Mouse (Mus musculus): ENCODE measurements around the gene Rcsd1. TPM values are rescaled to one million over a fixed set of nuclear protein-coding genes. Genes with fewer than 3 reads are reported as not detected.

Gene Rcsd1
- total and polyA plus RNA-seq, 3 experiments, result 22.7 to 81.1 (median 35.7) TPM

DNA sequence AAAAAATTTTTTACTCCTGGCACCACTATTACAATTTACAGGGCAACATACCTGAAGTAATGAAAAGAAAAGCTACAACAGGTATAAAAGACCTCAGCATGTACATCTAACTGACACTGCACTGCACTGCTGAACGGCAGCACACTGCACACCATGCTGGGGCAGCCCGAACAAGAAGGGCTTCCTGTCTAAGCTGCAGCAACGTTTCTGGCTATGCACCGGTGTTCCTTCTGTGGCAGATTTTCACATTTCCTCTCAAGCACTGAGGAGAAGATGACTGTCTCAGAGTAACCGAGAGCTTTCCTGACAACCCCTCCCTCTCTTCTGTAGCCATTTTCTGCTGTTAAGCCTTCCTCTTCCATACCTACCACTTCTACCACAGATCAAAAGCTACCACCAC, 96.8 kb downstream of the Rcsd1 start:
- Histone ChIP-seq H3K4me1 (ENCODE audit: control insufficient read depth in 1 of 2, insufficient read depth in 2 of 2) (peaks cover 3 to 26% of the 10 kb centered on the region in 2 experiments; a peak in 3 of 4 replicates), H3K9me3 (replicated peaks; ENCODE audit: low read length) (no peaks in the 10 kb centered on the region), H3K27ac (ENCODE audit: insufficient read depth, low read depth) (no peak overlapping the region), H3K4me2 (ENCODE audit: insufficient read depth, low read depth, poor library complexity, severe bottlenecking) (no peak overlapping the region), H3K9ac (ENCODE audit: insufficient read depth, low read depth) (no peak overlapping the region), H3K4me3 (replicated peaks in 1 of 3; ENCODE audit: low read depth in 2 of 3, low read length in 2 of 3, poor library complexity in 1 of 3) (no peak overlapping the region), H3K36me3 (replicated peaks in 1 of 2; ENCODE audit: control insufficient read depth in 1 of 2, insufficient read depth in 1 of 2, low read length in 1 of 2) (peaks cover 0 to 5% of the 10 kb centered on the region in 2 experiments), H3K79me2 (replicated peaks; ENCODE audit: control insufficient read depth, extremely low read depth, insufficient read depth, poor library complexity, severe bottlenecking) (no peaks in the 10 kb centered on the region), H3K27me3 (replicated peaks) (no peaks in the 10 kb centered on the region)
- dilution Hi-C loops (cut with MboI; ENCODE audit: extremely low pct_ligation_motif_present, extremely low pct_unique_long_range_greater_than_20kb, low sequenced_read_pairs) (no loop called here), in situ Hi-C loops (cut with MboI; ENCODE audit: low pct_ligation_motif_present, low pct_unique_long_range_greater_than_20kb, low sequenced_read_pairs) (no loop called here)
- TF ChIP-seq CHD2 (IDR thresholded peaks at IDR 0.05; ENCODE audit: low read length), result no peak
- TF ChIP-seq BHLHE40 (IDR thresholded peaks at IDR 0.05; ENCODE audit: low read depth, low read length), result no peak
- no peak for TF ChIP-seq MYC (IDR thresholded peaks at IDR 0.05; ENCODE audit: low read depth, low read length)
- TF ChIP-seq USF1 (IDR thresholded peaks at IDR 0.05; ENCODE audit: low read depth, low read length), result no peak
- TF ChIP-seq MAZ (IDR thresholded peaks at IDR 0.05; ENCODE audit: low read depth, low read length), result no peak
- no peak for TF ChIP-seq MEF2A (IDR thresholded peaks at IDR 0.05; ENCODE audit: borderline replicate concordance, low read depth, low read length)
- no peak for TF ChIP-seq ELF1 (IDR thresholded peaks at IDR 0.05; ENCODE audit: low read depth, low read length)
- no peak for TF ChIP-seq E2F4 (IDR thresholded peaks at IDR 0.05; ENCODE audit: insufficient replicate concordance, low read depth, low read length)
- no peak for TF ChIP-seq PAX5 (IDR thresholded peaks at IDR 0.05; ENCODE audit: low read length)
- TF ChIP-seq RCOR1 (conservative IDR thresholded peaks at IDR 0.05; ENCODE audit: low read depth, low read length), result no peak
- TF ChIP-seq SIN3A (IDR thresholded peaks at IDR 0.05; ENCODE audit: low read length), result no peak
- TF ChIP-seq JUN (IDR thresholded peaks at IDR 0.05; ENCODE audit: insufficient read depth, low read depth, low read length), result no peak
- TF ChIP-seq KAT2A (IDR thresholded peaks at IDR 0.05; ENCODE audit: insufficient replicate concordance, low read length), result no peak
- no peak for TF ChIP-seq CHD1 (IDR thresholded peaks at IDR 0.05; ENCODE audit: low read depth, low read length)
- no peak for TF ChIP-seq ZNF384 (IDR thresholded peaks at IDR 0.05; ENCODE audit: low read depth, low read length)
- TF ChIP-seq JUND (conservative IDR thresholded peaks at IDR 0.05; ENCODE audit: low read depth, low read length), result no peak
- TF ChIP-seq RAD21 (IDR thresholded peaks at IDR 0.05; ENCODE audit: low read depth, low read length), result no peak
- TF ChIP-seq MXI1 (IDR thresholded peaks at IDR 0.05; ENCODE audit: low read depth, low read length), result no peak
- no peak for TF ChIP-seq SMC3 (IDR thresholded peaks at IDR 0.05; ENCODE audit: low read depth, low read length)
- no peak for TF ChIP-seq MAX (IDR thresholded peaks at IDR 0.05; ENCODE audit: low read length)
- no peak for DNase-seq (ENCODE audit: extremely low read depth)

DNA sequence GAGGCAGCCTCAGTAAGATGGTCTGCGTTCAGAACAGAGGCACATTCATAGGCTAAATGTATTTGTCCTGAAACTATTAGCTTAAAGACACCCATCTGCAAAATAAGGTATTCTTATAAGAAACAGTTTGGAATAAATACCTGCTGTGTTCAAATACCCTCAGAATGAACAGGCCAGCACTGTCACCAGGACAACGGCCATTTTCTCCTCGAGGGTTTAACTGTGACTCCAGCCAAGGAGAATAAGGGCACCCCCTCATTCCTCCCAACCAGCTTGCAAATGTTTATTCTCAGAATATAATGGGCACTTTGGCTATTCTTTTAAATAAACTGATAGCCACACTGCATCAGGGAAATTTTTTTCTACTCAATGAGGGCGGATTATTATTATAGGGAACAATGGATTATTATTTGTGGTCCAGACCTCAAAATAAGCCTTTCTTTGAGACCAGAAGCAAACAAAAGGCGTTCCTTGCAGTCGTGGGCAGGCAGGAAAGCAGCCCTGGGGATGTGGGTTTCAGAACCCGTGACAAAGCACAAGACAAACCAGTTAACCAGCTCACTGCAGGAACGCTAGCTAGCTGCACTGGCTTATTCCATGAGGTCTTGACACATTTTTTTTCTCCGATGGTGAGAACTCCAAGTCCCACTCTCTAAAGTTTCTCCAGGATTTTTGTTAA, 99.1 kb downstream of the Rcsd1 start:
- H3K27ac ChIP-seq (ENCODE audit: insufficient read depth, low read depth), result no peak overlapping the region
- H3K9ac ChIP-seq (ENCODE audit: insufficient read depth, low read depth), result no peak overlapping the region
- no peak overlapping the region for H3K4me2 ChIP-seq (ENCODE audit: insufficient read depth, low read depth, poor library complexity, severe bottlenecking)
- no peaks in the 10 kb centered on the region for H3K79me2 ChIP-seq (replicated peaks; ENCODE audit: control insufficient read depth, extremely low read depth, insufficient read depth, poor library complexity, severe bottlenecking)
- H3K4me1 ChIP-seq (ENCODE audit: control insufficient read depth in 1 of 2, insufficient read depth in 2 of 2), result peaks cover 5 to 39% of the 10 kb centered on the region in 2 experiments
- H3K36me3 ChIP-seq (replicated peaks in 1 of 2; ENCODE audit: control insufficient read depth in 1 of 2, insufficient read depth in 1 of 2, low read length in 1 of 2), result peaks cover 0 to 8% of the 10 kb centered on the region in 2 experiments
- TF ChIP-seq ETS1 (conservative IDR thresholded peaks at IDR 0.05; ENCODE audit: low read depth, low read length) (no peak), MXI1 (IDR thresholded peaks at IDR 0.05; ENCODE audit: low read depth, low read length) (no peak), BHLHE40 (IDR thresholded peaks at IDR 0.05; ENCODE audit: low read depth, low read length) (no peak), ZKSCAN1 (IDR thresholded peaks at IDR 0.05; ENCODE audit: borderline replicate concordance, low read depth, low read length) (no peak), MEF2A (IDR thresholded peaks at IDR 0.05; ENCODE audit: borderline replicate concordance, low read depth, low read length) (no peak), TCF12 (IDR thresholded peaks at IDR 0.05; ENCODE audit: low read depth, low read length) (no peak), NRF1 (IDR thresholded peaks at IDR 0.05; ENCODE audit: low read depth, low read length) (no peak), E2F4 (IDR thresholded peaks at IDR 0.05; ENCODE audit: insufficient replicate concordance, low read depth, low read length) (no peak), ZMIZ1 (IDR thresholded peaks at IDR 0.05; ENCODE audit: low read depth, low read length) (no peak), CHD1 (IDR thresholded peaks at IDR 0.05; ENCODE audit: low read depth, low read length) (no peak), UBTF (IDR thresholded peaks at IDR 0.05; ENCODE audit: low read depth, low read length) (no peak), MAZ (IDR thresholded peaks at IDR 0.05; ENCODE audit: low read depth, low read length) (no peak), EP300 (IDR thresholded peaks at IDR 0.05; ENCODE audit: low read length) (no peak), ELF1 (IDR thresholded peaks at IDR 0.05; ENCODE audit: low read depth, low read length) (no peak), TBP (conservative IDR thresholded peaks at IDR 0.05; ENCODE audit: low read depth, low read length) (no peak), MAFK (IDR thresholded peaks at IDR 0.05; ENCODE audit: insufficient replicate concordance, low read length) (no peak), HCFC1 (IDR thresholded peaks at IDR 0.05; ENCODE audit: low read depth, low read length) (no peak), CHD2 (IDR thresholded peaks at IDR 0.05; ENCODE audit: low read length) (no peak), JUND (conservative IDR thresholded peaks at IDR 0.05; ENCODE audit: low read depth, low read length) (no peak)
- H3K4me3 ChIP-seq (replicated peaks in 1 of 3; ENCODE audit: low read depth in 2 of 3, low read length in 2 of 3, poor library complexity in 1 of 3), result no peak overlapping the region
- dilution Hi-C loops (cut with MboI; ENCODE audit: extremely low pct_ligation_motif_present, extremely low pct_unique_long_range_greater_than_20kb, low sequenced_read_pairs) (no loop called here), in situ Hi-C loops (cut with MboI; ENCODE audit: low pct_ligation_motif_present, low pct_unique_long_range_greater_than_20kb, low sequenced_read_pairs) (no loop called here)
- no peaks in the 10 kb centered on the region for H3K9me3 ChIP-seq (replicated peaks; ENCODE audit: low read length)
- DNase-seq (ENCODE audit: extremely low read depth), result no peak
- H3K27me3 ChIP-seq (replicated peaks), result no peaks in the 10 kb centered on the region
